Mouse (Mus musculus) kidney, embryonic 15.5 days (tissue): ENCODE measurements around the gene Rpl7l1. TPM values are rescaled to one million over a fixed set of nuclear protein-coding genes. Genes with fewer than 3 reads are reported as not detected.
A peak's percentile ranks its signal among the peaks of the same experiment; 100 is the strongest.

Source experiments
- ATAC-seq: fragments of 200-750 bp; cut with Nextera tagmentation; replicated peaks from 2 replicates; pipeline ENCODE4 v1.8.0; 2017; ENCODE audit warnings: moderate TSS enrichment; ENCODE audit not compliant: low FRiP score
- H3K27ac ChIP-seq: fragments of 300-500 bp; sonication (generic); 2 replicates; pipeline ENCODE4 v1.5.1; 2015; ENCODE audit warnings: mild to moderate bottlenecking, inconsistent platforms
- H3K27me3 ChIP-seq: fragments of 300-500 bp; sonication (generic); 2 replicates; pipeline ENCODE4 v1.6.1; 2015; ENCODE audit warnings: inconsistent platforms
- H3K36me3 ChIP-seq: fragments of 300-500 bp; sonication (generic); 2 replicates; pipeline ENCODE4 v1.6.1; 2015; ENCODE audit warnings: inconsistent platforms
- H3K4me1 ChIP-seq: fragments of 300-500 bp; sonication (generic); 2 replicates; pipeline ENCODE4 v1.6.1; 2015; ENCODE audit warnings: inconsistent platforms
- H3K4me2 ChIP-seq: fragments of 300-500 bp; sonication (generic); 2 replicates; pipeline ENCODE4 v1.6.1; 2015; ENCODE audit warnings: moderate library complexity, mild to moderate bottlenecking, inconsistent platforms
- H3K4me3 ChIP-seq: fragments of 300-500 bp; sonication (generic); replicated peaks from 2 replicates; pipeline ENCODE4 v1.5.1; 2015; ENCODE audit warnings: mild to moderate bottlenecking, inconsistent platforms
- H3K9ac ChIP-seq: fragments of 300-500 bp; sonication (generic); 2 replicates; pipeline ENCODE4 v1.6.1; 2015; ENCODE audit warnings: mild to moderate bottlenecking, inconsistent platforms
- H3K9me3 ChIP-seq: fragments of 300-500 bp; sonication (generic); replicated peaks from 2 replicates; pipeline ENCODE4 v1.6.1; 2016; ENCODE audit warnings: inconsistent platforms
- WGBS: fragments of 180-500 bp; shearing (Covaris S2); methylation state at CpG from one replicate; pipeline ENCODE4 v1.1.7; 2015; ENCODE audit warnings: mixed read lengths; 5-methylcytosine and 5-hydroxymethylcytosine counted together
- polyA plus RNA-seq: library from polyadenylated mRNA; unstranded; fragments of >200 nt; fragmentation: Nextera tagmentation; extraction: Ambion mirVana; gene quantifications from 2 replicates; pipeline ENCODE4 v1.2.1, GENCODE M21; 2015

The Rpl7l1 gene
- polyA plus RNA-seq, 1 experiment from 2014 or later, result 179 TPM

- H3K4me3 ChIP-seq, result peak overlapping the region; percentile 20
- WGBS, result 45% methylated on average over 11 of the region's 11 CpGs
- no peak overlapping the region for H3K27ac ChIP-seq
- H3K4me1 ChIP-seq, result peaks cover 7% of the 10 kb centered on the region
- H3K36me3 ChIP-seq, result peaks cover 29% of the 10 kb centered on the region
- H3K4me2 ChIP-seq, result peak overlapping the region; percentile 52
- H3K9ac ChIP-seq, result no peak overlapping the region
- H3K27me3 ChIP-seq, result peaks cover 16% of the 10 kb centered on the region
- ATAC-seq, result 0 out of 2 replicates have a peak, but pooled peaks have one; percentile 23
- no peaks in the 10 kb centered on the region for H3K9me3 ChIP-seq
These were observed 54.0 kb downstream of the Rpl7l1 start for GRCm38 (mm10) chr17:46728496-46728895.

GRCm38 (mm10) chr17:46728021-46728420 is 54.5 kb downstream of the Rpl7l1 start:
- Histone ChIP-seq H3K36me3 (peaks cover 33% of the 10 kb centered on the region), H3K27me3 (peaks cover 16% of the 10 kb centered on the region), H3K9me3 (no peaks in the 10 kb centered on the region), H3K4me3 (no peak overlapping the region), H3K9ac (no peak overlapping the region), H3K4me1 (peaks cover 7% of the 10 kb centered on the region), H3K27ac (no peak overlapping the region), H3K4me2 (no peak overlapping the region)
- ATAC-seq, result no peak
- WGBS, result 42% methylated on average over 6 of the region's 6 CpGs

- no peak for ATAC-seq
- Histone ChIP-seq H3K27ac (no peak overlapping the region), H3K4me3 (no peak overlapping the region), H3K36me3 (peaks cover 39% of the 10 kb centered on the region), H3K4me1 (peaks cover 7% of the 10 kb centered on the region), H3K9me3 (no peaks in the 10 kb centered on the region), H3K27me3 (peaks cover 16% of the 10 kb centered on the region), H3K9ac (no peak overlapping the region), H3K4me2 (no peak overlapping the region)
- 85% methylated on average over 11 of the region's 11 CpGs for WGBS
These were observed 55.2 kb downstream of the Rpl7l1 start for GRCm38 (mm10) chr17:46727271-46727670.

- WGBS, result 92% methylated on average over 26 of the region's 26 CpGs
- Histone ChIP-seq H3K9me3 (no peaks in the 10 kb centered on the region), H3K9ac (no peak overlapping the region), H3K36me3 (peaks cover 52% of the 10 kb centered on the region), H3K4me1 (peaks cover 7% of the 10 kb centered on the region), H3K4me3 (no peak overlapping the region), H3K4me2 (no peak overlapping the region), H3K27me3 (peaks cover 16% of the 10 kb centered on the region), H3K27ac (no peak overlapping the region)
- no peak for ATAC-seq
These were observed 56.5 kb downstream of the Rpl7l1 start for GRCm38 (mm10) chr17:46725731-46726645.

GRCm38 (mm10) chr17:46725273-46725672 is 57.2 kb downstream of the Rpl7l1 start:
- no peaks in the 10 kb centered on the region for H3K9me3 ChIP-seq
- 47% methylated on average over 9 of the region's 9 CpGs for WGBS
- peak; percentile 47; the same call in 1 of the 2 replicates for ATAC-seq

GRCm38 (mm10) chr17:46724477-46725084 is 57.9 kb downstream of the Rpl7l1 start:
- WGBS, result 77% methylated on average over 20 of the region's 20 CpGs
- Histone ChIP-seq H3K4me3 (no peak overlapping the region), H3K27ac (no peak overlapping the region), H3K9ac (no peak overlapping the region), H3K9me3 (no peaks in the 10 kb centered on the region), H3K36me3 (peaks cover 63% of the 10 kb centered on the region), H3K27me3 (peaks cover 16% of the 10 kb centered on the region), H3K4me2 (no peak overlapping the region), H3K4me1 (peaks cover 7% of the 10 kb centered on the region)
- no peak for ATAC-seq

More at GRCm38 (mm10) chr17:46725273-46725672, 57.2 kb downstream of the Rpl7l1 start:
- Histone ChIP-seq H3K4me1 (peaks cover 7% of the 10 kb centered on the region), H3K4me2 (no peak overlapping the region), H3K27ac (no peak overlapping the region), H3K27me3 (peaks cover 16% of the 10 kb centered on the region), H3K4me3 (no peak overlapping the region), H3K36me3 (peaks cover 59% of the 10 kb centered on the region), H3K9ac (0 out of 2 replicates have a peak overlapping the region, but pooled peaks have one; percentile 10)

Other genes with a start within 250 kb of the Rpl7l1 start
- gene Cul9, start 236.3 kb downstream of the Rpl7l1 start, polyA plus RNA-seq, result 5.3 and 5.8 TPM in 2 replicates
- 9.1 and 9.5 TPM in 2 replicates for gene Srf, start 226.5 kb downstream of the Rpl7l1 start, polyA plus RNA-seq
- 120 and 138 TPM in 2 replicates for gene Ptk7, start 153.2 kb downstream of the Rpl7l1 start, polyA plus RNA-seq
- gene Klc4, start 136.7 kb downstream of the Rpl7l1 start, polyA plus RNA-seq, result 36.9 and 42.4 TPM in 2 replicates
- gene Mrpl2, start 136.4 kb downstream of the Rpl7l1 start, polyA plus RNA-seq, result 108 and 124 TPM in 2 replicates
- 55.5 and 59.2 TPM in 2 replicates for gene Cul7, start 132.3 kb downstream of the Rpl7l1 start, polyA plus RNA-seq
- gene Rrp36, start 108.3 kb downstream of the Rpl7l1 start, polyA plus RNA-seq, result 63.9 and 65.4 TPM in 2 replicates
- gene Mea1, start 103.9 kb downstream of the Rpl7l1 start, polyA plus RNA-seq, result 146 and 147 TPM in 2 replicates
- gene Klhdc3, start 101.8 kb downstream of the Rpl7l1 start, polyA plus RNA-seq, result 119 and 131 TPM in 2 replicates
- gene Ppp2r5d, start 77.6 kb downstream of the Rpl7l1 start, polyA plus RNA-seq, result 96.7 and 105 TPM in 2 replicates
- 25.6 and 28.5 TPM in 2 replicates for gene Pex6, start 71.2 kb downstream of the Rpl7l1 start, polyA plus RNA-seq
- 1.5 and 2.8 TPM in 2 replicates for gene Gnmt, start 53.5 kb downstream of the Rpl7l1 start, polyA plus RNA-seq
- gene Cnpy3, start 30.5 kb downstream of the Rpl7l1 start, polyA plus RNA-seq, result 79.3 and 83.5 TPM in 2 replicates
- gene Ptcra, start 19.0 kb downstream of the Rpl7l1 start, polyA plus RNA-seq, result 0.33 and 0.64 TPM in 2 replicates
- gene 2310039H08Rik, start 10.0 kb downstream of the Rpl7l1 start, polyA plus RNA-seq, result 75.6 and 80.0 TPM in 2 replicates
- gene Bicral, start 75.8 kb upstream of the Rpl7l1 start, polyA plus RNA-seq, result 4.2 and 4.9 TPM in 2 replicates
- gene Tbcc, start 108.0 kb upstream of the Rpl7l1 start, polyA plus RNA-seq, result 59.3 and 59.7 TPM in 2 replicates
- 0.08 TPM in 1 of 2 replicates, not detected in the other for gene Prph2, start 127.8 kb upstream of the Rpl7l1 start, polyA plus RNA-seq
- 18.9 and 21.7 TPM in 2 replicates for gene Ubr2, start 227.9 kb upstream of the Rpl7l1 start, polyA plus RNA-seq